Mouse (Mus musculus) adipocyte (in vitro differentiated cells): ENCODE data around the gene Car14.
"Not testable (repeated sequence)": the region's sequence is repeated elsewhere in the genome, so short reads cannot be mapped to it uniquely, and the experiment has no call there.

Source experiments
- DNase-seq: peaks from one replicate; pipeline ENCODE4 v3.0.0-alpha.2; 2016; ENCODE audit warnings: low spot score

Car14 gene

GRCm38 (mm10) chr3:95892066-95893052, 12.1 kb downstream of the Car14 start:
- no peak for DNase-seq

- DNase-seq: no peak
Observed at GRCm38 (mm10) chr3:95891211-95892065, 13.1 kb downstream of the Car14 start, which contains the start of gene BC028528. TSS of gene BC028528 (minus strand) at chr3:95892005.

GRCm38 (mm10) chr3:95889664-95890063, 14.8 kb downstream of the Car14 start:
- no peak for DNase-seq

- DNase-seq: no peak
Observed at GRCm38 (mm10) chr3:95887596-95887995, 16.9 kb downstream of the Car14 start.

GRCm38 (mm10) chr3:95884400-95884799, 20.1 kb downstream of the Car14 start:
- no peak for DNase-seq

GRCm38 (mm10) chr3:95882816-95883425, 21.6 kb downstream of the Car14 start:
- peak; percentile 76 for DNase-seq

GRCm38 (mm10) chr3:95881979-95882815, 22.3 kb downstream of the Car14 start, which contains the start of gene Ciart:
TSS of gene Ciart (minus strand) at chr3:95882251.
- DNase-seq: peak; percentile 98

GRCm38 (mm10) chr3:95879063-95879462, 25.4 kb downstream of the Car14 start:
- DNase-seq: no peak

GRCm38 (mm10) chr3:95872048-95872447, 32.4 kb downstream of the Car14 start:
- no peak for DNase-seq

- DNase-seq: peak; percentile 89
Observed at GRCm38 (mm10) chr3:95871392-95871867, 33.1 kb downstream of the Car14 start, which contains the start of gene Mrps21. TSS of gene Mrps21 (minus strand) at chr3:95871519.

GRCm38 (mm10) chr3:95870976-95871375, 33.5 kb downstream of the Car14 start:
- no peak for DNase-seq

GRCm38 (mm10) chr3:95867408-95867807, 37.1 kb downstream of the Car14 start:
- DNase-seq: no peak

GRCm38 (mm10) chr3:95866071-95866470, 38.4 kb downstream of the Car14 start:
- DNase-seq: no peak

- no peak for DNase-seq
Observed at GRCm38 (mm10) chr3:95865571-95865970, 38.9 kb downstream of the Car14 start.

GRCm38 (mm10) chr3:95865050-95865449, 39.4 kb downstream of the Car14 start:
- DNase-seq: no peak

- no peak for DNase-seq
Observed at GRCm38 (mm10) chr3:95863578-95863977, 40.9 kb downstream of the Car14 start.

- DNase-seq: peak; percentile 71
Observed at GRCm38 (mm10) chr3:95861796-95862195, 42.7 kb downstream of the Car14 start.

- no peak for DNase-seq
Observed at GRCm38 (mm10) chr3:95861216-95861615, 43.3 kb downstream of the Car14 start.

GRCm38 (mm10) chr3:95860323-95860722, 44.2 kb downstream of the Car14 start:
- no peak for DNase-seq

GRCm38 (mm10) chr3:95858278-95858677, 46.2 kb downstream of the Car14 start:
- DNase-seq: not testable (repeated sequence)

- not testable (repeated sequence) for DNase-seq
Observed at GRCm38 (mm10) chr3:95857050-95857449, 47.4 kb downstream of the Car14 start.
